Mouse (Mus musculus) fibroblast of lung, adult 2 months (primary cell): Measurements from ENCODE around the gene Itgb6.
A peak's percentile ranks its signal among the peaks of the same experiment; 100 is the strongest.

Source experiments
- DNase-seq: peaks from one replicate; pipeline ENCODE4 v3.0.0-alpha.2; 2011; ENCODE audit warnings: low read depth

Itgb6 gene

GRCm38 (mm10) chr2:60712891-60713290, 9.6 kb downstream of the Itgb6 start:
- no peak for DNase-seq

GRCm38 (mm10) chr2:60712483-60712882, 10.0 kb downstream of the Itgb6 start:
- no peak for DNase-seq

GRCm38 (mm10) chr2:60711098-60711880, 11.2 kb downstream of the Itgb6 start:
- DNase-seq: no peak

- no peak for DNase-seq
Observed at GRCm38 (mm10) chr2:60710317-60710716, 12.1 kb downstream of the Itgb6 start.

GRCm38 (mm10) chr2:60708671-60709070, 13.8 kb downstream of the Itgb6 start:
- DNase-seq: no peak

- no peak for DNase-seq
Observed at GRCm38 (mm10) chr2:60706866-60707265, 15.6 kb downstream of the Itgb6 start.

GRCm38 (mm10) chr2:60705426-60705825, 17.0 kb downstream of the Itgb6 start:
- no peak for DNase-seq

- DNase-seq: no peak
Observed at GRCm38 (mm10) chr2:60703315-60703714, 19.1 kb downstream of the Itgb6 start.

- no peak for DNase-seq
Observed at GRCm38 (mm10) chr2:60700956-60701355, 21.5 kb downstream of the Itgb6 start.

GRCm38 (mm10) chr2:60700013-60700412, 22.4 kb downstream of the Itgb6 start:
- DNase-seq: no peak

- no peak for DNase-seq
Observed at GRCm38 (mm10) chr2:60699591-60699990, 22.9 kb downstream of the Itgb6 start.

GRCm38 (mm10) chr2:60698155-60698554, 24.3 kb downstream of the Itgb6 start:
- DNase-seq: no peak

- no peak for DNase-seq
Observed at GRCm38 (mm10) chr2:60697530-60697929, 24.9 kb downstream of the Itgb6 start.

- DNase-seq: no peak
Observed at GRCm38 (mm10) chr2:60696559-60696958, 25.9 kb downstream of the Itgb6 start.

- no peak for DNase-seq
Observed at GRCm38 (mm10) chr2:60695706-60696105, 26.7 kb downstream of the Itgb6 start.

GRCm38 (mm10) chr2:60694563-60694962, 27.9 kb downstream of the Itgb6 start:
- no peak for DNase-seq

- DNase-seq: no peak
Observed at GRCm38 (mm10) chr2:60692239-60692638, 30.2 kb downstream of the Itgb6 start.

- DNase-seq: no peak
Observed at GRCm38 (mm10) chr2:60690212-60690611, 32.2 kb downstream of the Itgb6 start.

- peak; percentile 90 for DNase-seq
Observed at GRCm38 (mm10) chr2:60688944-60689615, 33.4 kb downstream of the Itgb6 start.

- no peak for DNase-seq
Observed at GRCm38 (mm10) chr2:60688150-60688549, 34.3 kb downstream of the Itgb6 start.

GRCm38 (mm10) chr2:60685973-60686372, 36.5 kb downstream of the Itgb6 start:
- no peak for DNase-seq

- DNase-seq: no peak
Observed at GRCm38 (mm10) chr2:60684168-60684567, 38.3 kb downstream of the Itgb6 start.

GRCm38 (mm10) chr2:60682554-60682953, 39.9 kb downstream of the Itgb6 start:
- no peak for DNase-seq

GRCm38 (mm10) chr2:60674413-60674812, 48.0 kb downstream of the Itgb6 start:
- DNase-seq: no peak
